Mouse (Mus musculus): ENCODE data around the gene Lpp.

DNA sequence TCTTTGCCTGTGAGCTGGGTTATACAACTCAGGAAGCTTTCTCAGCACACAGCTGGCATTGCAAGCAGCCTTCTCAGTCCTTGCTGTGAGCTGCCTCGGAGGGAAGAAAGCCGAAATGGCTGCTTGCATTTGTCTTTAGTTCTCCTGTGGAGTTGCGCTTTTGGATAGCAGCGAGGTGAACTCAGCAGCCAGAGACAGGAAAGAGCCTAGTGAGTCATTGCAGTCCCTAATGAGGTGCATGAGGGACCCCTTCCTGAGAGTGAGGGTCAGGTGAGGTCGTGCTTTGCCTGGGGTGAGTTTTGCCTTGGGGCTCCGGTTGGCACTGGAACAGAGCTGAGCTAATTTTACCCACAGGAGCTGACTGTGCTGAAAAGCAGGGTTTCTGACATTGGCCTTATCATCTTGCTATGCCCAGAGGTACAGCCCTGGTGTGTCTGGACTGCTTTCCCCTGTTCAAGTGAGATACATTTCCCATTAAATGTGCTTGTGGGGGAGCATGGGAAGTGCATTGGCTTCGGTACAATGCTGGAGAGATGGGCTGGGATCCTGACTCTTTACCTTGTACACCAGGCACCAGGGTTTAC lies 41.3 kb downstream of the Lpp start:
- TF ChIP-seq POLR2A (IDR thresholded peaks at IDR 0.05; ENCODE audit: insufficient read depth, low read depth, low read length) = no peak
- no peak for TF ChIP-seq CTCF (IDR thresholded peaks at IDR 0.05)
